Mouse (Mus musculus) ES-Bruce4 (cell line): ENCODE data around the gene Rpl37.

Source experiments
- CTCF ChIP-seq: IDR thresholded peaks from one replicate; pipeline ENCODE4 v1.8.1; 2011; ENCODE audit warnings: low read depth, low read length
- EP300 ChIP-seq: IDR thresholded peaks from 2 replicates; pipeline ENCODE4 v1.6.1; 2011; ENCODE audit warnings: low read depth, low read length; ENCODE audit not compliant: insufficient read depth
- POLR2A ChIP-seq: IDR thresholded peaks from one replicate; pipeline ENCODE4 v1.8.1; 2011; ENCODE audit warnings: low read length; ENCODE audit not compliant: insufficient read depth

- TF ChIP-seq POLR2A (no peak), EP300 (no peak), CTCF (no peak)
Observed at GRCm38 (mm10) chr15:5128176-5128940, 11.9 kb downstream of the Rpl37 start.
